Mouse (Mus musculus): ENCODE measurements at regions not wholly inside any gene's neighbourhood (a gene's known extent, or its start where the extent isn't known, plus 50 kb on each side); places are given as distances from the start of the nearest gene placed in this dataset.
A peak's percentile ranks its signal among the peaks of the same experiment; 100 is the strongest.

- Histone ChIP-seq H3K9ac (ENCODE audit: insufficient read depth, low read depth) (no peak overlapping the region), H3K27me3 (replicated peaks) (no peaks in the 10 kb centered on the region), H3K27ac (ENCODE audit: insufficient read depth, low read depth) (no peak overlapping the region), H3K9me3 (replicated peaks; ENCODE audit: low read length) (no peaks in the 10 kb centered on the region), H3K79me2 (replicated peaks; ENCODE audit: control insufficient read depth, extremely low read depth, insufficient read depth, poor library complexity, severe bottlenecking) (no peaks in the 10 kb centered on the region), H3K4me2 (ENCODE audit: insufficient read depth, low read depth, poor library complexity, severe bottlenecking) (no peak overlapping the region), H3K4me1 (ENCODE audit: control insufficient read depth in 1 of 2, insufficient read depth in 2 of 2) (peaks cover 5 to 17% of the 10 kb centered on the region in 2 experiments), H3K36me3 (replicated peaks in 1 of 2; ENCODE audit: control insufficient read depth in 1 of 2, insufficient read depth in 1 of 2, low read length in 1 of 2) (no peaks in the 10 kb centered on the region), H3K4me3 (replicated peaks in 1 of 3; ENCODE audit: low read depth in 2 of 3, low read length in 2 of 3, poor library complexity in 1 of 3) (no peak overlapping the region)
- TF ChIP-seq E2F4 (IDR thresholded peaks at IDR 0.05; ENCODE audit: insufficient replicate concordance, low read depth, low read length), result no peak
- no peak for TF ChIP-seq ZKSCAN1 (IDR thresholded peaks at IDR 0.05; ENCODE audit: borderline replicate concordance, low read depth, low read length)
- in situ Hi-C loops (cut with MboI; ENCODE audit: low pct_ligation_motif_present, low pct_unique_long_range_greater_than_20kb, low sequenced_read_pairs) (no loop called here), dilution Hi-C loops (cut with MboI; ENCODE audit: extremely low pct_ligation_motif_present, extremely low pct_unique_long_range_greater_than_20kb, low sequenced_read_pairs) (no loop called here)
- DNase-seq (ENCODE audit: extremely low read depth), result peak; percentile 16
Measured at GRCm38 (mm10) chr11:19632477-19632876, 291.7 kb upstream of the Spred2 start.

- DNase-seq (ENCODE audit: extremely low read depth), result no peak
- in situ Hi-C loops (cut with MboI; ENCODE audit: low pct_ligation_motif_present, low pct_unique_long_range_greater_than_20kb, low sequenced_read_pairs) (no loop called here), dilution Hi-C loops (cut with MboI; ENCODE audit: extremely low pct_ligation_motif_present, extremely low pct_unique_long_range_greater_than_20kb, low sequenced_read_pairs) (no loop called here)
- no peak for TF ChIP-seq POLR2A (IDR thresholded peaks at IDR 0.05; ENCODE audit: low read depth, low read length)
- Histone ChIP-seq H3K4me2 (ENCODE audit: insufficient read depth, low read depth, poor library complexity, severe bottlenecking) (no peak overlapping the region), H3K9ac (ENCODE audit: insufficient read depth, low read depth) (no peak overlapping the region), H3K36me3 (replicated peaks in 1 of 2; ENCODE audit: control insufficient read depth in 1 of 2, insufficient read depth in 1 of 2, low read length in 1 of 2) (no peaks in the 10 kb centered on the region), H3K79me2 (replicated peaks; ENCODE audit: control insufficient read depth, extremely low read depth, insufficient read depth, poor library complexity, severe bottlenecking) (no peaks in the 10 kb centered on the region), H3K27me3 (replicated peaks) (no peaks in the 10 kb centered on the region), H3K4me3 (replicated peaks in 1 of 3; ENCODE audit: low read depth in 2 of 3, low read length in 2 of 3, poor library complexity in 1 of 3) (no peak overlapping the region), H3K4me1 (ENCODE audit: control insufficient read depth in 1 of 2, insufficient read depth in 2 of 2) (peaks cover 5 to 14% of the 10 kb centered on the region in 2 experiments), H3K27ac (ENCODE audit: insufficient read depth, low read depth) (no peak overlapping the region), H3K9me3 (replicated peaks; ENCODE audit: low read length) (no peaks in the 10 kb centered on the region)
Measured at GRCm38 (mm10) chr11:19633621-19634020, 290.6 kb upstream of the Spred2 start.

GRCm38 (mm10) chr11:19641153-19641552, 283.0 kb upstream of the Spred2 start:
- H3K9ac ChIP-seq (ENCODE audit: insufficient read depth, low read depth), result no peak overlapping the region
- H3K27ac ChIP-seq (ENCODE audit: insufficient read depth, low read depth), result no peak overlapping the region
- H3K79me2 ChIP-seq (replicated peaks; ENCODE audit: control insufficient read depth, extremely low read depth, insufficient read depth, poor library complexity, severe bottlenecking), result no peaks in the 10 kb centered on the region
- no peaks in the 10 kb centered on the region for H3K27me3 ChIP-seq (replicated peaks)
- H3K36me3 ChIP-seq (replicated peaks in 1 of 2; ENCODE audit: control insufficient read depth in 1 of 2, insufficient read depth in 1 of 2, low read length in 1 of 2), result no peaks in the 10 kb centered on the region
- no peak for DNase-seq (ENCODE audit: extremely low read depth)
- H3K4me1 ChIP-seq (ENCODE audit: control insufficient read depth in 1 of 2, insufficient read depth in 2 of 2), result peaks cover 6 to 15% of the 10 kb centered on the region in 2 experiments; a peak in 3 of 4 replicates
- no peak overlapping the region for H3K4me3 ChIP-seq (replicated peaks in 1 of 3; ENCODE audit: low read depth in 2 of 3, low read length in 2 of 3, poor library complexity in 1 of 3)
- in situ Hi-C loops (cut with MboI; ENCODE audit: low pct_ligation_motif_present, low pct_unique_long_range_greater_than_20kb, low sequenced_read_pairs) (no loop called here), dilution Hi-C loops (cut with MboI; ENCODE audit: extremely low pct_ligation_motif_present, extremely low pct_unique_long_range_greater_than_20kb, low sequenced_read_pairs) (no loop called here)
- no peaks in the 10 kb centered on the region for H3K9me3 ChIP-seq (replicated peaks; ENCODE audit: low read length)
- no peak overlapping the region for H3K4me2 ChIP-seq (ENCODE audit: insufficient read depth, low read depth, poor library complexity, severe bottlenecking)
- TF ChIP-seq PAX5 (IDR thresholded peaks at IDR 0.05; ENCODE audit: low read length) (no peak), GABPA (IDR thresholded peaks at IDR 0.05; ENCODE audit: insufficient replicate concordance, low read depth, low read length) (no peak), MAZ (IDR thresholded peaks at IDR 0.05; ENCODE audit: low read depth, low read length) (no peak), CHD2 (IDR thresholded peaks at IDR 0.05; ENCODE audit: low read length) (no peak), MAX (IDR thresholded peaks at IDR 0.05; ENCODE audit: low read length) (no peak), BHLHE40 (IDR thresholded peaks at IDR 0.05; ENCODE audit: low read depth, low read length) (no peak), JUN (IDR thresholded peaks at IDR 0.05; ENCODE audit: insufficient read depth, low read depth, low read length) (no peak), RAD21 (IDR thresholded peaks at IDR 0.05; ENCODE audit: low read depth, low read length) (no peak)
